Mouse (Mus musculus) neural tube, embryonic 13.5 days (tissue): ENCODE measurements around the gene Camta1. TPM values are rescaled to one million over a fixed set of nuclear protein-coding genes. Genes with fewer than 3 reads are reported as not detected.

Experiments
- ATAC-seq: fragments of 200-750 bp; cut with Nextera tagmentation; 2 replicates; pipeline ENCODE4 v1.8.0; 2017; ENCODE audit warnings: low read depth, mild to moderate bottlenecking, moderate TSS enrichment, moderate library complexity
- H3K27ac ChIP-seq: fragments of 300-500 bp; sonication (generic); replicated peaks from 2 replicates; pipeline ENCODE4 v1.5.1; 2015; ENCODE audit warnings: moderate library complexity, mild to moderate bottlenecking, inconsistent platforms
- H3K27me3 ChIP-seq: fragments of 300-500 bp; sonication (generic); 2 replicates; pipeline ENCODE4 v1.6.1; 2015; ENCODE audit warnings: mild to moderate bottlenecking, inconsistent platforms
- H3K36me3 ChIP-seq: fragments of 300-500 bp; sonication (generic); 2 replicates; pipeline ENCODE4 v1.6.1; 2015; ENCODE audit warnings: mild to moderate bottlenecking, inconsistent platforms
- H3K4me1 ChIP-seq: fragments of 300-500 bp; sonication (generic); replicated peaks from 2 replicates; pipeline ENCODE4 v1.6.1; 2015; ENCODE audit warnings: inconsistent platforms
- H3K4me2 ChIP-seq: fragments of 300-500 bp; sonication (generic); 2 replicates; pipeline ENCODE4 v1.6.1; 2015; ENCODE audit warnings: inconsistent platforms, mild to moderate bottlenecking, moderate library complexity
- H3K4me3 ChIP-seq: fragments of 300-500 bp; sonication (generic); 2 replicates; pipeline ENCODE4 v1.5.1; 2015; ENCODE audit warnings: mild to moderate bottlenecking, inconsistent platforms
- H3K9ac ChIP-seq: fragments of 300-500 bp; sonication (generic); 2 replicates; pipeline ENCODE4 v1.6.1; 2015; ENCODE audit warnings: moderate library complexity, mild to moderate bottlenecking, inconsistent platforms
- H3K9me3 ChIP-seq: fragments of 300-500 bp; sonication (generic); 2 replicates; pipeline ENCODE4 v1.6.1; 2016; ENCODE audit warnings: inconsistent platforms
- WGBS: fragments of 180-500 bp; shearing (Covaris S2); methylation state at CpG from one replicate; pipeline ENCODE4 v1.1.7; 2015; 5-methylcytosine and 5-hydroxymethylcytosine counted together
- polyA plus RNA-seq: library from polyadenylated mRNA; unstranded; fragments of >200 nt; fragmentation: Nextera tagmentation; extraction: Ambion mirVana; gene quantifications from 2 replicates; pipeline ENCODE4 v1.2.1, GENCODE M21; 2015

The Camta1 gene
- polyA plus RNA-seq, 1 experiment from 2014 or later: 165 TPM

GRCm38 (mm10) chr4:151690041-151690440 is 171.6 kb downstream of the Camta1 start:
- Histone ChIP-seq H3K4me3 (no peak overlapping the region), H3K9me3 (no peaks in the 10 kb centered on the region), H3K4me2 (no peak overlapping the region), H3K36me3 (no peaks in the 10 kb centered on the region), H3K9ac (no peak overlapping the region), H3K4me1 (peaks cover 35% of the 10 kb centered on the region), H3K27ac (no peak overlapping the region), H3K27me3 (no peaks in the 10 kb centered on the region)
- whole genome bisulfite sequencing: 87% methylated on average over 12 of the region's 12 CpGs
- ATAC-seq: no peak

DNA sequence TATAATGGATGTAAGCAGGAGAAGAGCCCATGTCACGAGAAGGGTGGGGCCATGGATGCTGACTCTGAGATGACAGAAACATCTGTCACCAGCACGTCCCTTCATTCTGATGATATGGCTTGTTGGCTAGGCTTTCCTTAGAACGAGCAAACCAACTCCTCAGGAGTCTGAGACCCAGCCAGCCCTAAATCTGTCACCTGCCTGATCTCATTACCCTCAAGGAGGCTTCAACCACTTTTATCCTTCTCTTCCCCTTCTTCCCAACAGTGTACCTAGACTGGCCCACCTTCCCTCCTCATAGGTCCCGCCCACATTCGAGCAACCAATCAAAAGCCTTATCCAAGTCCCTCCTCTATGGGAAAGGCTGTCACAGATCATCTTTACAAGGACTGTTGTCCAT is 173.5 kb downstream of the Camta1 start:
- no peak overlapping the region for H3K4me2 ChIP-seq
- ATAC-seq: no peak
- no peaks in the 10 kb centered on the region for H3K36me3 ChIP-seq
- H3K27ac ChIP-seq: no peak overlapping the region
- no peak overlapping the region for H3K9ac ChIP-seq
- H3K27me3 ChIP-seq: no peaks in the 10 kb centered on the region
- peaks cover 31% of the 10 kb centered on the region for H3K4me1 ChIP-seq
- H3K4me3 ChIP-seq: no peak overlapping the region
- H3K9me3 ChIP-seq: no peaks in the 10 kb centered on the region
- WGBS: 84% methylated on average over 5 of the region's 5 CpGs

DNA sequence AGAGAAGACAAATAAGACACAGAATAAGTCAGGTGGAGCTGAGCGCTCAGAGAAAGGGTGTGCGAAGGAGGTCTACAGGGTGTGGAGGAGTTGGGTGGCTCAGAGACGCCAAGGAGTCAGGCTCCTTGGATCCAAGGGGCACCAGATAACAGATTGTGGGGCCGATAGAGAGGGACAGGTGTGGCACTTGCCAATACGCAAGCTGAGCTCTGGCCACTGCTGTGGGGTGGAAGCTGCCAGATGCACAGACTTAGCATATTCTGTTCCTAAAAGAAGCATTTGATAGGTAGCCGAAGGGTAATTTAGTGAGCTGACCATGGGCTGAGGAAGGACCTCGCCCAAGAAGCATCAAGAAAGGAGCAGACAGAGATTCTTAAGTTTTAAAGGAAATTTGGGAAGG is 177.1 kb downstream of the Camta1 start:
- no peak overlapping the region for H3K4me2 ChIP-seq
- H3K27me3 ChIP-seq: no peaks in the 10 kb centered on the region
- H3K4me3 ChIP-seq: no peak overlapping the region
- H3K36me3 ChIP-seq: no peaks in the 10 kb centered on the region
- peaks cover 20% of the 10 kb centered on the region for H3K4me1 ChIP-seq
- WGBS: 82% methylated on average over 7 of the region's 7 CpGs
- H3K27ac ChIP-seq: peak overlapping the region; percentile 33; the same call in 1 of the 2 replicates
- H3K9me3 ChIP-seq: no peaks in the 10 kb centered on the region
- ATAC-seq: no peak
- no peak overlapping the region for H3K9ac ChIP-seq

DNA sequence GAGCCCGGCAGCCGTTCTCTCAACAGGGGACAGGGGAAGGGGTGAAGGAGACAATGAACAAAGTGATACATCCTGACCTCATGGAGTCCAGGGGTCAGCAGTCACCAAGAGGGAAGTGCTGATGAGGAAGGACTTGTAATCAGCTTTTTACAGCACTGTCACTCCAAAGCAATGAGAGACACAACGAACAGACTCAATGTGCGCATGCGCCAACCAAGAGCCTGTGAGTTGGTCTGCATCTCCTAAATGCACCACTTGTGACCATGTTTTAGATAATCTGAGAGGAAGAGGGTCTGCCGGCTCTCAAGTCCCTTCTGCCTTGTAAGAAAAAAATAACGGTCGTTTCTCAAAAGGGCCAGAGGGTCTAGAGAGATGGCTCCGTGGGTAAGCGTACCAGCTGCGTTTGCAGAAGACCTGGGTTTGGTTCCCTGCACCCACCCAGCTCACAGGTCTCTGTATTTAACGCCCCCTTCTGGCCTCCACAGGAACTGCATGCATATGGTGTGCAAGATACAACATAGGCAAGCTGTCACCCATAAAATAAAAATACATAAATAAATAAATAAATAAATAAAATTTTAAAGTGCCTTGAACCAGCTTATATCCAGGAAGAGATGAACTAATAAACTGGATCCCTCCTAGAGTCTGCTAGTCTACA is 178.7 kb downstream of the Camta1 start:
- peaks cover 20% of the 10 kb centered on the region for H3K4me1 ChIP-seq
- no peaks in the 10 kb centered on the region for H3K36me3 ChIP-seq
- H3K4me3 ChIP-seq: no peak overlapping the region
- ATAC-seq: no peak
- H3K9me3 ChIP-seq: peaks cover 5% of the 10 kb centered on the region; the same call in 1 of the 2 replicates
- no peak overlapping the region for H3K27ac ChIP-seq
- 82% methylated on average over 12 of the region's 12 CpGs for WGBS
- no peaks in the 10 kb centered on the region for H3K27me3 ChIP-seq
- H3K4me2 ChIP-seq: no peak overlapping the region
- no peak overlapping the region for H3K9ac ChIP-seq

- H3K4me2 ChIP-seq: no peak overlapping the region
- H3K4me3 ChIP-seq: no peak overlapping the region
- no peaks in the 10 kb centered on the region for H3K27me3 ChIP-seq
- H3K36me3 ChIP-seq: no peaks in the 10 kb centered on the region
- H3K9me3 ChIP-seq: no peaks in the 10 kb centered on the region
- H3K9ac ChIP-seq: no peak overlapping the region; the same call in 1 of the 2 replicates
- WGBS: 57% methylated on average over 13 of the region's 13 CpGs
- H3K27ac ChIP-seq: peak overlapping the region; percentile 62
- ATAC-seq: peak; percentile 54; the same call in 1 of the 2 replicates
- H3K4me1 ChIP-seq: peaks cover 27% of the 10 kb centered on the region
Observed at GRCm38 (mm10) chr4:151672452-151672851, 189.2 kb downstream of the Camta1 start.

GRCm38 (mm10) chr4:151666411-151666901 is 195.2 kb downstream of the Camta1 start:
- H3K9ac ChIP-seq: no peak overlapping the region
- H3K27ac ChIP-seq: peak overlapping the region; percentile 43
- no peaks in the 10 kb centered on the region for H3K36me3 ChIP-seq
- no peak overlapping the region for H3K4me3 ChIP-seq
- peaks cover 29% of the 10 kb centered on the region for H3K4me1 ChIP-seq
- 0 out of 2 replicates have a peak, but pooled peaks have one; percentile 29 for ATAC-seq
- no peak overlapping the region for H3K4me2 ChIP-seq
- WGBS: 69% methylated on average over 12 of the region's 12 CpGs
- H3K9me3 ChIP-seq: no peaks in the 10 kb centered on the region
- no peaks in the 10 kb centered on the region for H3K27me3 ChIP-seq

GRCm38 (mm10) chr4:151661486-151661885 is 200.2 kb downstream of the Camta1 start:
- Histone ChIP-seq H3K9me3 (no peaks in the 10 kb centered on the region), H3K4me1 (peaks cover 32% of the 10 kb centered on the region), H3K27me3 (no peaks in the 10 kb centered on the region), H3K4me2 (no peak overlapping the region), H3K36me3 (no peaks in the 10 kb centered on the region), H3K27ac (peak overlapping the region; percentile 61), H3K9ac (no peak overlapping the region), H3K4me3 (no peak overlapping the region)
- WGBS: 36% methylated on average over 9 of the region's 9 CpGs
- ATAC-seq: no peak

- no peak overlapping the region for H3K4me3 ChIP-seq
- no peaks in the 10 kb centered on the region for H3K27me3 ChIP-seq
- peak overlapping the region; percentile 88 for H3K27ac ChIP-seq
- WGBS: 46% methylated on average over 10 of the region's 10 CpGs
- H3K36me3 ChIP-seq: no peaks in the 10 kb centered on the region
- peak overlapping the region; percentile 22 for H3K9ac ChIP-seq
- H3K4me2 ChIP-seq: no peak overlapping the region
- H3K4me1 ChIP-seq: peaks cover 41% of the 10 kb centered on the region
- ATAC-seq: no peak
- no peaks in the 10 kb centered on the region for H3K9me3 ChIP-seq
Observed at GRCm38 (mm10) chr4:151656427-151656826, 205.2 kb downstream of the Camta1 start.

DNA sequence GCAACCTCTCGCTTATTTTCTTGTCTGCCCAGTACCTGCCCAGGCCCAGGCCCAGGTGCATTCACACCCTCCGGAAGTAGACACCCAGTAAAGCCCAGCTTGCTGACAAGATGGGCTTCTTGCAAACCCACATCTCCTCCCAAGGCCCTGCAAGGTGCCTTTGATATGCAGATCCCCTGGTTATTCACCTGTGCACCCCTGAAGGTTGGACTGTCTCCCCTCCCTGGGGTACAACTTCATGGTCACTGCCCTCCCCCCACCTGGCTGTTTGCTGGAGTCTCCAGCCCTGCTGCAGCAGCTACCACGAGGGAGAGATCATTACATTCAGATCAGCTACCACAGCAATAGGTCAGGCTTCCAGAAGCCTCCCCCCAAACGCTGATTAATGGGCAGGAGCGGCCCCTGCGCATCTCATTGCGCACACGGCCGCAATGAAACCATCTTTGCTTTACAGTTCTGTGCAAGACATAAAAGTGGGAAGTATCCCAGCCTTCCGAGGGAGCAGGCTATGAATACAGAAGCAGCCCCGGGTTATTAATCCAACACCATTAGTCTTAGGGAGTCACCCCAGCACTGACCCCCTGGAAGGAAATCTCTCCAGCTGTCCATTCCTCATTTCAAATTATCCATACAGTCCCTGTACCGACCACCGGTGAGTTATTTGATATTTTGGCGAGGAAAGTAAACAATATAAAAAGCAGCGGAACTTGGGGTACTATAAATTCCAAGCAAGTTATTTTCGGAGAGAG is 205.9 kb downstream of the Camta1 start:
- H3K9me3 ChIP-seq: no peaks in the 10 kb centered on the region
- peak; percentile 68 for ATAC-seq
- H3K27me3 ChIP-seq: no peaks in the 10 kb centered on the region
- H3K4me2 ChIP-seq: no peak overlapping the region
- no peaks in the 10 kb centered on the region for H3K36me3 ChIP-seq
- H3K4me3 ChIP-seq: no peak overlapping the region
- H3K27ac ChIP-seq: peak overlapping the region; percentile 88
- peak overlapping the region; percentile 45 for H3K9ac ChIP-seq
- WGBS: 24% methylated on average over 16 of the region's 16 CpGs
- peaks cover 36% of the 10 kb centered on the region for H3K4me1 ChIP-seq

DNA sequence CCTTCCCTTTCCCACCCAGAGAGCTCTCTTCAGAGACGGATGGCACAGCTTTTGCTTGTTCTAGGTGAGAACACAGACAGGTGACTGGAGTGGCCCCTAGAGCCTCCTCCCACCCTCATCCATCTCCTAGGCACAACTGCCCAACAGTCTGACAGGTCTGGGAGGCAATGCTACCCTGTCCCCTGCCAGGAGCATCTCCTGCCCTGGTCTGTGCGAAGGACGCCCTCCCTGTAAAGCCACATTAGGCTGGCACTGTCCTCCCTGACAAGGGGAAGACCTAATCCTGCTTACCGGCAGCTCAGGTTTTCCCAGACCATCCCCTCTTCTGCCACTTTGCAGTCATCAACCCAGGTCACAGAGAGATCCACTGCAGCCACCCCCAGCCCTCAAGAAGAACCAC is 206.4 kb downstream of the Camta1 start:
- H3K9ac ChIP-seq: peak overlapping the region; percentile 45

GRCm38 (mm10) chr4:151642418-151642817 is 219.3 kb downstream of the Camta1 start:
- H3K9me3 ChIP-seq: no peaks in the 10 kb centered on the region
- H3K4me1 ChIP-seq: peaks cover 37% of the 10 kb centered on the region
- H3K4me2 ChIP-seq: no peak overlapping the region
- no peak overlapping the region for H3K9ac ChIP-seq
- no peak overlapping the region for H3K27ac ChIP-seq
- WGBS: 90% methylated on average over 2 of the region's 2 CpGs
- H3K4me3 ChIP-seq: no peak overlapping the region
- no peak for ATAC-seq
- no peaks in the 10 kb centered on the region for H3K27me3 ChIP-seq
- H3K36me3 ChIP-seq: no peaks in the 10 kb centered on the region

More for the DNA sequence above, 206.4 kb downstream of the Camta1 start:
- H3K4me3 ChIP-seq: no peak overlapping the region
- peaks cover 36% of the 10 kb centered on the region for H3K4me1 ChIP-seq
- H3K27ac ChIP-seq: peak overlapping the region; percentile 88
- no peaks in the 10 kb centered on the region for H3K36me3 ChIP-seq
- 61% methylated on average over 4 of the region's 4 CpGs for WGBS
- H3K4me2 ChIP-seq: no peak overlapping the region
- ATAC-seq: 0 out of 2 replicates have a peak, but pooled peaks have one; percentile 17
- no peaks in the 10 kb centered on the region for H3K27me3 ChIP-seq
- H3K9me3 ChIP-seq: no peaks in the 10 kb centered on the region

DNA sequence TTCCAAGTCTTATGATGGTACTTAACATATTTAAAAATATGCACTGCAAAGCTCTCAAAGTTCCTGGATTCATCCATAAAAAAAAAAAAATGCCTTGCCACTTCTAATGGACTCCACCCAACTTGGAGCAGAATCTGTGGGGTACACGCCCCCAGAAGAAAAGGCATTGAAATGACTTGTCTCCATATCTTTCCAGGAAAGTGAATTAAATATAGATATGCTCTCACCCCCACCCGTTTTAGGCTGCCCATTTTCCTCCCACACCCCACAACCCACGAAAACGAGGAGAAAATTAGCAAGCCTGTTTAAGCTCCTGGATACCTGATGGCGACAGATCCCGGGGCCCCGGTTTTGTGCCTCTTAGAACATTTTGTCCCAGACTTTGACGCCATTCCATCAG is 220.7 kb downstream of the Camta1 start:
- Histone ChIP-seq H3K36me3 (no peaks in the 10 kb centered on the region), H3K27me3 (no peaks in the 10 kb centered on the region), H3K9ac (no peak overlapping the region), H3K4me1 (peaks cover 44% of the 10 kb centered on the region), H3K9me3 (no peaks in the 10 kb centered on the region), H3K4me2 (no peak overlapping the region), H3K27ac (no peak overlapping the region), H3K4me3 (no peak overlapping the region)
- WGBS: 83% methylated on average over 8 of the region's 8 CpGs
- no peak for ATAC-seq
